Mouse (Mus musculus) urinary bladder, postnatal 14 days (tissue): ENCODE data around the gene Tmem230.
"Not testable (repeated sequence)": the region's sequence is repeated elsewhere in the genome, so short reads cannot be mapped to it uniquely, and the experiment has no call there.

ENCODE experiments used
- DNase-seq: peaks from one replicate; pipeline ENCODE4 v3.0.0; 2021; ENCODE audit warnings: low spot score

Gene Tmem230

DNA sequence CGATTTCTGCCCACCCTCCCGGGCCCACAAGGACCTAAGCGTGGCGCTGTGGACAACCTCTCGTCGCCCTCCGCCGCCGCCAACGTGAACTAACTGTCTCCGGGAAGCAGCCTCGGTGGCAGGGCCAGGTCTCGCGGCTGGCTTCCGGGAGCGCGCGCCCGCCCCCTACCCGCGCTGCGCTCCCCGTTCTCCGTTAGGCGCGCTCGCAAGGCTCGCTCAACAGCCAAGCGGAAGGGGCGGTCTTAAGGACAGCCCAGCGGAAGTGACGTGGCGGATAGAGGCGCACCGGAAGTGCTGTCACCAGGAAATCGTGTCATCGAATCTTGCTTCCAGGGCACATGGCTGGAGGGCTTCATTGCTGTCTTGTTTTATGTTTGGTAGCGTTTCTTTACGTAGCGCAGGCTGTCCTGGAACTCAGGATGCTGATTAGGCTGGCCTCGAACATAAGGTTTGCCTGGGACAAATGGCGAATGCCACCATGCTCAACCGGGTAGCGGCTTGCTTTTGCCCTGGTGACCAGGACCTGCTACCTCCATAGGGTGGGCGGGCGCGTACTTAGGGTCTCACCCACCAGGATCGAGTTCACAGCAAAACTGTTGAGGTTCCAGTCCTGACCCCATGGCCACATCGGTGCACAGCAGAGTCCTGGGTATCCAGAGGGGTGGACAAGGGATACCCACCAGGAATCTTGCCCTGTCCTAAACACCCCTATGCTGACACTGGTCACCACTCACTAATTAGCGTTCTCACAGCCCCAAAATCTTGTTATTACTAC lies at the start of gene Tmem230:
TSS of gene Tmem230 (minus strand) at position 269 of the 775 bp plus-strand sequence.
- DNase-seq: peak; percentile 94

DNA sequence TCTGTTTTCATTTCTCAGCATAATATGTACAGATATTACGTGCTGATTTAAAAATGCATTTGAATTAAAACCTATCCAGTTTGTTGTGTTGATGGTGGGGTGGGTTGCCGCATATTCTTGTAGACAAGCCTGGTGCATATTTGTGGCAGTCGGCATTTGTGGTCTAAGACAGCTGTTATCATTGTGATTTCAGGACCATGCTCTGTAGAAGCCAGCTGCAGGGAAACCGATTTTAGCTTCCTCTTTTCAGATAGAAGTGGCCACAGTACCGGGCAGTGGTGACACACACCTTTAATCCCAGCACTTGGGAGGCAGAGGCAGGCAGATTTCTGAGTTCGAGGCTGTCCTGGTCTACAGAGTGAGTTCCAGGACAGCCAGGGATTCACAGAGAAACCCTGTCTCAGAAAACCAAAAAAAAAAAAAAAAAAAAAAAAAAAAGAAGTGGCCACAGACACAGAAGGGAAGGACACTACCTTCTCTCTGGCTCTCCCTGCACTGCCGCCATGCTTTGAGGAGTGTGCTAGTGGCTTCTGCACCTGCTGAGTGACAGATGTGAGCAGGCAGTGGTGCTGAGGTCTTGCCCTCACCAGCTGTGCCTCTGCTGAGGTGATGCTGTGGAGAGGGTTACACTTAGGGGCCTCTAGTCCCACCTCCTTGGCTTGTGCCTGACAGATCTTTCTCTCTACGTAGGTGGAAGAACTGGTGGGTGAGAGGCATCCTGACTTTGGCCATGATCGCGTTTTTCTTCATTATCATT lies 46.3 kb upstream of the Tmem230 start:
- no peak for DNase-seq

DNA sequence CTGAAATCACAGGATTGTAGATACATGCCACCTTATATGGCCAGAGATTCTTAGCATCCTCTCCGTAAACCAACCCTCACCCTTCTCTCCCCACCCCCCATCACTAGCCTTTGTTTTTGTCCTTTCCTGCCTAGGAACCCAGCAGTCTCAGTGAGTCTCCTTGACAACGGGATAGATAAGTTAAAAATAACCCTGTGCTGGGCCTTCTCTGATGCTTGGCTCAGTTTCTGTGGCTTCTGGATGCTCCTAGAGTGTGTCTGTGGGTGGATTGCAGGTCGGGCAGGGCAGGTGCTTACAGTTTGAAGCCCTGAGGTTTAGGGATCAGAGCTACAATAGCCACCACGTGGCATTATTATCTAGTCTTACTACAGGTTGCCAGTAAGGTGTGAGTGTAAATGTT lies 44.5 kb upstream of the Tmem230 start:
- no peak for DNase-seq

DNA sequence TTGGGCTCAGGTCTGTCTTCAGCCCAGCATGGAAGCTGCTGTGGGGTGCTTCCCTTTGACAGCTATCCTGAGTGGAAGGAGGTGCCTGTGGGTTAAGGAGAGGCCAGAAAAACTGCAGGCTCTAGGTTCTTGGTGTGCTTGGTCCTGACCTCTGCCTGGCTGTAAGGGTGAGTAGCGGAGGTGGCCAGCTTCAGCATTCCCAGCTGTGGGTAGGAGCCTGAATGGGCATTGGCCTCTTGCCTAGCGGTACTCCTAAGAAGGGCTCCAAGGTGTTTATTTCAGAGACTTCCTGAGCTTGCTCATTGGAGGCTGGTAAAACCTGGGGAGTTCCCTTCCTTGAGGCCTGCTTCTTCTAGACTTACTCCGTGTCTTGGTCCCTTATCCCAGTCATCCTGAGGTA lies 43.7 kb upstream of the Tmem230 start:
- no peak for DNase-seq

DNA sequence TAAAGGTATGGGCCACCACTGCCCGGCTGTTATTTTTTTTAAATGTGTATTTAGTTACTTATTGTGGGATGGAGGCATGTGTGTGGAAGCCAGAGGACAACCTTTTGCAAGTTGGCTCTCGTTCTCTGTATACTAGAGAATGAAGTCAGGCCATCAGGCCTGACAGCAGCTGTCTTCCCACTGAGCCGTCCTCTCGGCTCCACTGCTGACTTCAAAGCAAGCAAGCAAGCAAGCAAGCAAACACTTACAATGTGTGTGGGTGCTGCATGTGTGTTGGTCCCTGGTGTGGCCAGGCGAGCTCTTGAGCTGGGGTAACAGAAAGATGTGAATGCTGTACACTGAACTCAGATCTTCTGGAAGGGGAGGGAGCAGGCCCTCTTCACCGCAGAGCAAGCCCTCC lies 43.2 kb upstream of the Tmem230 start:
- no peak for DNase-seq

DNA sequence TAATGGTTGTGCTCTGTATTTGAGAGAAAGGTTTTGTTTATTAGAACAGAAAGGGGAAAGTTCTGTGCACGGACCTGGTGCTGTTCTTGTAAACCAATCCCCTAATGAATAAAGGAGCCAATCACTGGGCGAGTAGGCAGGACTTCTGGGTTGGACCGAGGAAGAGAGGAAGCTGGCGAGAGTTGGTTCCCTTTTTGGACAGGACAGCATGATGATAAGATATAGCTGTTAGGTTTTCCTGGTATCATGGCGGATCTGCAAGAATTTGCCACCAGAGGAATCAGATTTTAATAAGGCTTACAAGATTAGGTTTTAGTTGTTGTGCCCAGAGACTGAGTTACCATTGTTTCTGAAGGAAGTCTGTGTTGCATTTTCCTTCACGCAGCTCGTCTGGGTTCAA lies 41.6 kb upstream of the Tmem230 start:
- not testable (repeated sequence) for DNase-seq

DNA sequence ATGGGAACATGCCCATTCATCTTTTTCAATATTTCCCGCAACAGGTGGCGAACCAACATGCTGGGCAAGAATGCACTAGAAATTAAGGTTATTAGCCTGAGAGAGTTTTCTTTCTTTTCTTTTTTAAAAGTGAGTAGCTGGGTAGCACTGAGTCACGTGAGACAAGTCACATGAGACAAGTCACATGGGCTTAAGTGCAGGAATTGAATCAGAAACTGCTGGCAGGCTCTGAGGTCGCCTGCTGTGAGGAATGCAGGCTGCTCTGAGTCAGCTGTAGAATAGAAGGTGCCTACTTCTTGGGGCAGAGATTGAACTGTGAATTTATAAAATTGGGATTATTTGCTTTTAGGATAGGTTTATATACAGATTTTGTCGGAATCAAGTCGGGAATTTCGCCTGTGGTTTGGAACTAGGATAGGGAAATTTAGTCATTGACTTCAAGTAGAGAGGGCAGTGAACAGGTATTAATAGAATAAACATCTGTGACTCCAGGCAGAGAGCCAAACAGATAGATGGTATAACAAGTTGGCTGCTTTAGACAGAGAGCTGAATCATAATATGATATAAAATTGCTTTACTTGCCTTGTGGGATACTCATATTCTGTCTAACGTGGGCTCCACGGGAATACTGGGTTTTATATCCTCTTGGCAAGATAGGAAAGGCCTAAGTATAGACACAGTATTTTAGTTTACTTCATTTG lies 38.9 kb upstream of the Tmem230 start:
- DNase-seq: no peak

DNA sequence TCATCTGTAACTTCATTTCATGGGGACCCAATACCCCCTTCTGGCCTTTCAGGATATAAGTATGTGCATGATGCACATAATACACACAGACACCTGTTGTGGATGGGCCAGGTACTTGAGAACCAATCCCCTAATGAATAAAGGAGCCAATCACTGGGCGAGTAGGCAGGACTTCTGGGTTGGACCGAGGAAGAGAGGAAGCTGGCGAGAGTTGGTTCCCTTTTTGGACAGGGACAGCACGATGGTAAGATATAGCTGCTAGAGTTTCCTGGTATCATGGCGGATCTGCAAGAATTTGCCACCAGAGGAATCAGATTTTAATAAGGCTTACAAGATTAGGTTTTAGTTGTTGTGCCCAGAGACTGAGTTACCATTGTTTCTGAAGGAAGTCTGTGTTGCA lies 38.1 kb upstream of the Tmem230 start:
- not testable (repeated sequence) for DNase-seq

DNA sequence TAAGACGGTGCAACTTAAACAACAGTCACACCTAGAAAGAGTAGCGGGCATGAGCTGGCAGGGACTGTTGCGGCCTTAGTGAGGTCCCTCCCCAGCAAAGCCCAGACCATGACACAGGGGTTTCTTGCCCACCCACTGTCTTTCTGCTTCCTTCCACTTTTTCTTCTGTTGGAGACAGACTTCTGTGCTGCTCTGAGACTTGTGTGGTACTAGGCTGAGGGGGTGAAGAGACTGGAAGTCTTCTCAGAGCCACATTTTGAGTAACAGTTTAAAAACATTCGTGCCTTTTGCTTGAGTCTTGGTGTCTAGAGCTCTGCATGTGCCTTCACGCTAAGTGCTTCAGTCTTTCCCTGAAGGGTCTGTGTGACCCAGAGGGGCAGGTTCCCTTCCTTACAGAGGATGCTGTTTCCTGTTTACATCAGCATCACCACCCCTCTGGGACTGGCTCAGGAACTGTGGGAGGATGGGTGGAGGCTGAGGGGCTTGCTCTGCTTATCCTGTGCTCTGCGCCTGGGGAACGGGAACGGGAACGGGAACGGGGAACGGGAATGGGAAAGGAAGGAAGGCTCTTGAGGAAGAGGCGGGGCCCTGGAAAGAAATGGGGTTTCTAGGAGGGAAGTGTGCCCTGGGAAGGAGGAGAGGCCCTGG lies 37.0 kb upstream of the Tmem230 start:
- DNase-seq: no peak

DNA sequence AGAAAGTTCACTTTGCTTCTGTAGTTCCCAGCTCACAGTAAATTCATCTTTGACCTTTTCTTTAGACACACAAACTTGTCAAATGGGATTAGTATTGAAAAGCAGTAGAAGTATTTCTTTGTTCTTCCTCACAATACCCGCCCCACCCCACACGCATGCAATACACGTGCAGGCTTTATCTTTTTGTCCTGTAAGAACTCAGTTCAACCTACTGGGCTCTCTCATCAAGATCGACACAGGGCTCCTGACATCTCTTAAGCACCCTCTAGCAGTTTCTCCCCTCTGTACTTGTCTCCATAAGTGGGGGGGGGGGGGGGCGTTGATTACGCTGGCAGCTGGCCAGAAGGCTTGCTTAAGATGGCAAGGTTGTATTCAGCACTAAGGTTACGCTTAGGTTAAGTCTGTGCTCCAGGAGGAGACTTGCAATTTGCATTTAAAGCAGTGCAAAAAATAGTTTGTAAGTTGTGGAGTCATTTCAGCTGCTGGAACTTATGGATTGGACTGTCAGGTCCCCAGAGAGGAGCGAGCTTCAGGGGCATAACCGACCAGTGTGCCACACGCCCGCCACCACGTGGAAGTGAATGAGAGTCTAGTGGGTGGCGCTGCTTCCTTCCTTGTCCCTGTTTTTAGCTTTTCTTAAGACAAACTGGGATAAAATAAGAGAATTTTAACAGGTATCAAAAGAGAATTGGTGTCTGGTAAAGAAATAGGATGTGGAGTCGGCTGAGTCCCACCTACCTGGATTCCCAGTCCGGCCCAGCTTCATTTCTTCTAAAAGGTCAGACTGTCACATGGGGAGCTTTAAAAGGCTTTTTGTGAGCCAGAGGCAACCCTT lies 35.8 kb upstream of the Tmem230 start:
- DNase-seq: no peak

DNA sequence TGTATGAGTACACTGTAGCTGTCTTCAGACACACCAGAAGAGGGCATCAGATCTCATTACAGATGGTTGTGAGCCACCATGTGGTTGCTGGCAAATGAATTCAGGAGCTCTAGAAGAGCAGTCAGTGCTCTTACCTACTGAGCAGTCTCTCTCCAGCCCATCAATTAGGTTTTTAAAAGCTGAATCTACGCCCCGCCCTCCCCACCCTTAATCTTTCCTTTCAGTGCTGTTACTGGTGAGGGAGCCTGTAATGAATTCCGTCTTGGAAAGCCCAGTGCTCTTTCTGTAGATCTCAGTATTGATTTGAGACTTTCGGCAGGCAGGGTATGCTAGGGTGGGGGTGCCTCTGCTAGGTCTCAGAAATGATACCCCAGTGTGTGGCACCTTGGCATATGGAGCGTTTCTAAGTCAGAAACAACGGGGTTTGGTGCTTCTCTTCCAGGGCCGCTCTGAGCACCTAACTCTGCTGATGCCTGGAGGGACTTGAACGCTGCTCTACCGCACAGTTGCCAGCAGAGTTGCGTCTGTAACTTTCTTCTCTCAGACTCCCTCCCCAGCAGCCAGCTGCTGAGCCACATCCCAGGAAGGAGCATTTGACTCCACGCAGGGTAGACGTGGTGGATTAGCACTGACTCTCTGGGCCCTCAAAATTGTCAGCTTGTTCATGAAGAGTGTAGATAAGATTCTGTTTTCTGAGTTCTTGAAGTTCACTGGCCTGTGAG lies 35.0 kb upstream of the Tmem230 start:
- no peak for DNase-seq

DNA sequence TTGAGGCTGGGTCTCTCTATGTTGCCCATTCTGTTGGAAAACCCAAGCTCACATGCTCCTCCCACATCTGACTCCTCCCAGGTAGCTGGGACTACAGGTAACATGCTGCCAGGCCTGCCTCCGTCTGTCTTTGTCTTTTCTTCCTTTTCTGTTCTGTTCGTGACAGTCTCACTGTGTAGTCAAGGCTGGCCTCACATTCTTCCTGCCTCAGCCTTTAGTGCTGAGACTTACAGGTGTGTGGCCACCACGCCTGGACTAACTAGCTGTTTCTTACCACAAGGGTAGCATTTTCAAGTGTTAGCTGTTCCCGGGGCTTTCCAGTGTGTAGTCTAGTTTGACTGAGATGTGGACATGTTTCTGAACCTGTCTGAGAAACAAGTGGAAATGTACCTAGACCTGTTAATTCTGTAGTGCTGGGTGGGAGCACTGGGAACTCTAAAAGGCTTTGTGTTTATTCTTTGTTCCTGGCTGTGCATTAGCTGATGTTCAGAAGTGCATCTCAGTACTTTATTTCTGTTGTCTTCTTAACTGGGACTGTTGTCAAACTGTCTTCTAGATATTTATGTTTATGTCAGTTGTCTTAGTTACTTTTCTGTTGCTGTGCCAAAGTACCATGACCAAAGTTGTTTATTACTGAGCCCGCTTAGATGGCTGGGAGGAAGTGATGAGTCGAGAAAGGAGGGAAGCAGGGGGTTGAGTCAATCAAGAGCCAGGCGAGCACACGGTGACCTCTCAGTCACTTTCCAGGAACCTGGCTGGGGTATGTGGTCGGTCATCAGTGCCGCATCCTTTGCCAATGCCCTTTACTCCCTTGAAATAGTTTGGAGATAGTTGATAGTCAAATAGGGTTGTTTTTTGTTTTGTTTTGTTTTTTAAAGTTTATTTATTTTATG lies 34.2 kb upstream of the Tmem230 start:
- DNase-seq: no peak

DNA sequence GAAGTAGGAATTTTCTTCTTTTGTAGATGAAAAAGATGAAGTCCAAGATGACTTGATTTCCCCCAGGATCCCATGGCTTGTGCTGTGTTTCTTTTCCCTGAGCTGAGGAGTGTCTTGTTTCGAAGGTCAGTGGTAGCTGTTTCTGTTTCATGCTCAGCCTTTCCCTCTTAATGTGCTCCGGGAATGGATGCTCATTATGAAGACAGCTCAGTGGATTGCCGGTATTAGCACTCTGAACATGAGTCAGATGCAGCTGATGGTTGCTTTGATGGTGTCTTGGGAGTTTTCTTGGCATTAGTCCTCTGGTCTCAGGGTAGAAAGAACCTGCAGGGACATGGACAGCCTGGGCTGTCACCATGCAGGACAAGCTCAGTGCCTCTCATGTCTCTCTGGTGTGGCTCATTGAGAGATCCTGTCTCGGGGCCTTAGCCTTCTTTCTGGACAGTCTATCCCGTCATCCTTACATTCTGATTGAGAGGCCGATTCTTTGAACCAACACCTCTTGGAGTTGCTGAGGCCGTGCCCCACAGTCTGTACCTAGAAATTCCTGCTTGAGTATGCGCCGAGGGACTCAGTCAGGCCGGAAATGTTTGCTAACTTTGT lies 33.0 kb upstream of the Tmem230 start:
- DNase-seq: no peak

DNA sequence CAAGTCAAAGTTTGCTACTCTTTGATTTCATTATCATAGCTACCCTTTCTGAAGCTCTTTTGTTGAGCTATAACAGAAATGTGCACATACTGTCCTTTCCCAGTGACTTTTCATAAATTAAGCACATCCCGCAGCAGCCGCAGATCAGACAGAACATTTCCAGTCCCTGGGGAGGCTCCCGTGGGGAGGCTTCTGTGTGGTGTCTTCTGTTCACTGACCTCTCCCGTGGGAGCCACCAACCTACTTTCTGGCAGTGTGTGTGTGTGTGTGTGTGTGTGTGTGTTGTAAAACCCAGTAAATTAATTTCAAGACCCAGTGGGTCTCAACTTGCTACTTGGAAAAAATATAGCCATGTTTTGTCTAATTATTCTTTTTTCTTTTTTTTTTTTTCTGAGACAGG lies 32.4 kb upstream of the Tmem230 start:
- no peak for DNase-seq

DNA sequence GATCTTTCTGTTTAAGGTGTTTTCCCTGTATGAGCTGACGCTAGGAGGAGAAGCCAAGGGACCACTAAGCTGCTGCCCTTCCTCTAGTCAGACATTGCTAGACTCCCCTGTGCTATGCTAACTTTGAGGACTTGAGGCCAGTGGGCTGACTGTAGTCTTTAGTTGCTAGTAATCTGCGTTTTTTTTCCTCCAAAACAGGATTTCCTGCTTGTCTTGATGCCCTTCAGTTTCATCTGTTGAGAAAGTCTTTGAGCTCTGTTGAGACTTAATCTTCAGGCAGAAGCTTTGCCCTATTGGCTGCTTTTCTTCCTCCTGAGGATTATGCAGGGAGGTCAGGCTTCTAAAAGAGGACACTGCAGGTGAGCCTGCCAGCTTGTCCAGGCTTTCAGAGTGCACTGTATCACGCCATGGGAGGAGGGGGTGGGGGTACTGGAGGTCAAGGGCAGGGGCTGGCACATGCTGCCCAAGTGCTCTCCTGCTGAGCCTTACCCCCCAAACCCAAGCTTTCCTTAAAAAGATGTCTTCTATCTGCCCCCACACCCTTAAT lies 31.8 kb upstream of the Tmem230 start:
- DNase-seq: no peak

DNA sequence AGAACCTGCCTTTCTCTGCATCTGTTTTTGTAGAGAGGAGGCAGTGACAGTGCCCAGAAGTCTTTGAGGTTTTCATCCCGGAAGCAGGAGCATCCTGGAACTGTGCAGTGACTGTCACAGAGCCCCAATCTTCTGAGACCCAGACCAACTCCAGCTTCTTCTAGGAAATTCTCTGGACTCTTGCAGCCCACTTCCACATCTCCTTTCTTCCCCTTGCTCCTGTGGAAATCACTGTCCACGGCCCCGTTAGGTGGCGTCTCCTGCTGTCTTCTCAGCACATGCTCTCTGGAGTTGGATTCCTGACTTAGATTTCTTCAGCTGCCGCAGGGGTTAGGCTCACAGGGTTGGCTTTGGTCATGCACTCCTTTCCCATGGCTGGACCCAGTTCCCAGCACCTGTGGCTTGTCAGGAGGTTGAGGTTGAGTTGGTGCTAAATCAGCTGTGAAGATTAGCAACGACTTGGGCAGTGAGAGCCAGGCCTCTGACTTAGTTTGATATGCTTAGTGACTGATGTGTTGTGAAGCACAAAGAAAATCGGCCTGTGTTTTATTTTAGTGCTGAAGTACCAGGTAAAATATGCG lies 30.8 kb upstream of the Tmem230 start:
- no peak for DNase-seq

DNA sequence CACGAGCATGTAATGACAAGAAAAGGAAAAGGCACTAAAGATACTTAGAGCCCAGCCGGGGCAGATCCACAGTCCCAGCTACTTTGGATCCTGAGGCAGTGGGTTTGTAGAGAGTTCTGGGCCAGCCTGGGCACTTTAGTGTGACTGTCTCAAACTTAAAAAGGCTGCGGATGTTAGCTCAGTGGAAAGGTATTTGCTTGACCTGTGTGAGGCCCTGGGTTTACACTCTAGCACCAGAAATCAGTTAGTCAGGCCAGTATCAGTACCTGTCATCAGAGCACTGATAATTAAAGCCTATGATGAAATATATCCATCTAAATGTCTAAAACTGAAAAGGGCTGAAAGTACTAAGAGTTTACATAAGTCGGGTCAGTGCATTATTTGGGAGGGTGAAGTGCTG lies 28.6 kb upstream of the Tmem230 start:
- DNase-seq: no peak

DNA sequence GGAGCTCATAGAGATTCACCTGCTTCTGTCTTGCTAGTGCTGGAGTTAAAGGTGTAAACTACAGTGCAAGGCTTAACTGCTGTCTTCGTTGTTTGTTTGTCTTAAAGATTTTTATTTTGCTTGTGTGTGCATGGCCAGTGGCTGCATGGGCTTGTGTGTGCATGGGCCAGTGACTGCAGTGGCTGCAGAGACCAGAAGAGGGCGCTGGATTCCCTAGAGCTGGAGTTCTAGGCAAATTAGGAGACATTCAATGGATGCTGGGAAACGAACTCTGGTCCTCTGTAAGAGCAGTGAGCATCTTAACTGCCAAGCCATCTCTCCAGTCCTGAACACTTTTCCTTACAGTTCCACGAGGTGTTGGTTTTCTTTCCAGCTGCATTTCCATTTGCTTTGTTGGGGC lies 27.9 kb upstream of the Tmem230 start:
- DNase-seq: no peak
